Mouse (Mus musculus) olfactory bulb, adult 2 months (tissue): ENCODE measurements around the gene Dnajc16.

ENCODE experiments used
- CTCF ChIP-seq: fragments of 200-500 bp; IDR thresholded peaks from 2 replicates; pipeline ENCODE4 v1.5.1; 2012; ENCODE audit warnings: low read depth, mild to moderate bottlenecking, low read length, moderate library complexity; ENCODE audit not compliant: insufficient read depth
- POLR2A ChIP-seq: fragments of 200-500 bp; IDR thresholded peaks from 2 replicates; pipeline ENCODE4 v1.6.1; 2012; ENCODE audit warnings: mild to moderate bottlenecking, low read depth, low read length, moderate library complexity; ENCODE audit not compliant: insufficient read depth

GRCm38 (mm10) chr4:141721961-141722360 is 68.8 kb downstream of the Dnajc16 start:
- no peak for TF ChIP-seq CTCF
- TF ChIP-seq POLR2A = no peak
